Mouse (Mus musculus): Measurements from ENCODE around the gene Lrrc36. TPM values are rescaled to one million over a fixed set of nuclear protein-coding genes. Genes with fewer than 3 reads are reported as not detected.
A peak's percentile ranks its signal among the peaks of the same experiment; 100 is the strongest.

The Lrrc36 gene
- total RNA-seq, 1 experiment = 0.13 TPM

- Histone ChIP-seq H3K4me1 (ENCODE audit: control insufficient read depth in 2 of 2, insufficient read depth in 2 of 2, low read length in 2 of 2, poor library complexity in 1 of 2) (peaks cover 0 to 7% of the 10 kb centered on the region in 2 experiments; a peak in 1 of 4 replicates), H3K9me3 (ENCODE audit: control insufficient read depth, insufficient read depth, low read depth, low read length) (no peaks in the 10 kb centered on the region), H3K9ac (ENCODE audit: insufficient read depth, low read depth, low read length, poor library complexity, severe bottlenecking) (no peak overlapping the region), H3K36me3 (ENCODE audit: control insufficient read depth, insufficient read depth, low read length, poor library complexity, severe bottlenecking) (no peaks in the 10 kb centered on the region), H3K27ac (ENCODE audit: insufficient read depth, low read depth, low read length, poor library complexity, severe bottlenecking) (no peak overlapping the region), H3K4me3 (ENCODE audit: insufficient read depth in 1 of 2, low read depth in 1 of 2, low read length in 2 of 2, poor library complexity in 1 of 2, severe bottlenecking in 1 of 2) (no peak overlapping the region)
- DNase-seq (ENCODE audit: low read depth, low spot score) = peak; percentile 75
- in situ Hi-C loops (cut with MboI; ENCODE audit: low sequenced_read_pairs in 2 of 2, unreplicated experiment in 2 of 2) = no loop called here
- no peak for TF ChIP-seq HCFC1 (IDR thresholded peaks at IDR 0.05; ENCODE audit: borderline replicate concordance, insufficient read depth, low read length)
- 0 out of 2 replicates have a peak, but pooled peaks have one; percentile 14 for TF ChIP-seq ZC3H11A (IDR thresholded peaks at IDR 0.05; ENCODE audit: borderline replicate concordance, low read depth, low read length)
These were observed 28.1 kb downstream of the Lrrc36 start for GRCm38 (mm10) chr8:105441433-105441832.

- no peak for DNase-seq (ENCODE audit: low read depth, low spot score)
- H3K9ac ChIP-seq (ENCODE audit: insufficient read depth, low read depth, low read length, poor library complexity, severe bottlenecking) = no peak overlapping the region
- TF ChIP-seq MAFK (IDR thresholded peaks at IDR 0.05; ENCODE audit: insufficient read depth, low read depth, low read length) = no peak
- no peak for TF ChIP-seq HCFC1 (IDR thresholded peaks at IDR 0.05; ENCODE audit: borderline replicate concordance, insufficient read depth, low read length)
- no peak for TF ChIP-seq CHD2 (IDR thresholded peaks at IDR 0.05; ENCODE audit: low read depth, low read length)
- no peak for TF ChIP-seq ZC3H11A (IDR thresholded peaks at IDR 0.05; ENCODE audit: borderline replicate concordance, low read depth, low read length)
- TF ChIP-seq ZNF384 (IDR thresholded peaks at IDR 0.05; ENCODE audit: low read depth, low read length) = no peak
- H3K4me1 ChIP-seq (ENCODE audit: control insufficient read depth in 2 of 2, insufficient read depth in 2 of 2, low read length in 2 of 2, poor library complexity in 1 of 2) = peaks cover 0 to 7% of the 10 kb centered on the region in 2 experiments; a peak in 1 of 4 replicates
- no peaks in the 10 kb centered on the region for H3K36me3 ChIP-seq (ENCODE audit: control insufficient read depth, insufficient read depth, low read length, poor library complexity, severe bottlenecking)
- no peaks in the 10 kb centered on the region for H3K9me3 ChIP-seq (ENCODE audit: control insufficient read depth, insufficient read depth, low read depth, low read length)
- H3K27ac ChIP-seq (ENCODE audit: insufficient read depth, low read depth, low read length, poor library complexity, severe bottlenecking) = no peak overlapping the region
- in situ Hi-C loops (cut with MboI; ENCODE audit: low sequenced_read_pairs in 2 of 2, unreplicated experiment in 2 of 2) = no loop called here
- H3K4me3 ChIP-seq (ENCODE audit: insufficient read depth in 1 of 2, low read depth in 1 of 2, low read length in 2 of 2, poor library complexity in 1 of 2, severe bottlenecking in 1 of 2) = no peak overlapping the region
These were observed 29.3 kb downstream of the Lrrc36 start for GRCm38 (mm10) chr8:105442661-105443060.

- no peak for DNase-seq (ENCODE audit: low read depth, low spot score)
- Histone ChIP-seq H3K4me3 (ENCODE audit: insufficient read depth in 1 of 2, low read depth in 1 of 2, low read length in 2 of 2, poor library complexity in 1 of 2, severe bottlenecking in 1 of 2) (no peak overlapping the region), H3K9ac (ENCODE audit: insufficient read depth, low read depth, low read length, poor library complexity, severe bottlenecking) (no peak overlapping the region), H3K9me3 (ENCODE audit: control insufficient read depth, insufficient read depth, low read depth, low read length) (no peaks in the 10 kb centered on the region), H3K36me3 (ENCODE audit: control insufficient read depth, insufficient read depth, low read length, poor library complexity, severe bottlenecking) (no peaks in the 10 kb centered on the region), H3K27ac (ENCODE audit: insufficient read depth, low read depth, low read length, poor library complexity, severe bottlenecking) (peak overlapping the region; percentile 10; the same call in 1 of the 2 replicates), H3K4me1 (ENCODE audit: control insufficient read depth in 2 of 2, insufficient read depth in 2 of 2, low read length in 2 of 2, poor library complexity in 1 of 2) (peaks cover 0 to 7% of the 10 kb centered on the region in 2 experiments; a peak in 1 of 4 replicates)
- TF ChIP-seq CHD2 (IDR thresholded peaks at IDR 0.05; ENCODE audit: low read depth, low read length) = no peak
- no peak for TF ChIP-seq MAFK (IDR thresholded peaks at IDR 0.05; ENCODE audit: insufficient read depth, low read depth, low read length)
- TF ChIP-seq ZC3H11A (IDR thresholded peaks at IDR 0.05; ENCODE audit: borderline replicate concordance, low read depth, low read length) = no peak
- TF ChIP-seq HCFC1 (IDR thresholded peaks at IDR 0.05; ENCODE audit: borderline replicate concordance, insufficient read depth, low read length) = no peak
- in situ Hi-C loops (cut with MboI; ENCODE audit: low sequenced_read_pairs in 2 of 2, unreplicated experiment in 2 of 2) = no loop called here
These were observed 32.1 kb downstream of the Lrrc36 start for GRCm38 (mm10) chr8:105445296-105446126.

GRCm38 (mm10) chr8:105446127-105446552 is 32.8 kb downstream of the Lrrc36 start:
- H3K36me3 ChIP-seq (ENCODE audit: control insufficient read depth, insufficient read depth, low read length, poor library complexity, severe bottlenecking) = no peaks in the 10 kb centered on the region

More at GRCm38 (mm10) chr8:105446127-105446552, 32.8 kb downstream of the Lrrc36 start:
- no peak overlapping the region for H3K4me3 ChIP-seq (ENCODE audit: insufficient read depth in 1 of 2, low read depth in 1 of 2, low read length in 2 of 2, poor library complexity in 1 of 2, severe bottlenecking in 1 of 2)
- TF ChIP-seq CHD2 (IDR thresholded peaks at IDR 0.05; ENCODE audit: low read depth, low read length) (no peak), MAFK (IDR thresholded peaks at IDR 0.05; ENCODE audit: insufficient read depth, low read depth, low read length) (no peak), ZNF384 (IDR thresholded peaks at IDR 0.05; ENCODE audit: low read depth, low read length) (no peak)
- H3K4me1 ChIP-seq (ENCODE audit: control insufficient read depth in 2 of 2, insufficient read depth in 2 of 2, low read length in 2 of 2, poor library complexity in 1 of 2) = peaks cover 0 to 7% of the 10 kb centered on the region in 2 experiments; a peak in 1 of 4 replicates
- H3K9me3 ChIP-seq (ENCODE audit: control insufficient read depth, insufficient read depth, low read depth, low read length) = no peaks in the 10 kb centered on the region
- in situ Hi-C loops (cut with MboI; ENCODE audit: low sequenced_read_pairs in 2 of 2, unreplicated experiment in 2 of 2) = no loop called here
- no peak overlapping the region for H3K27ac ChIP-seq (ENCODE audit: insufficient read depth, low read depth, low read length, poor library complexity, severe bottlenecking)
- no peak for DNase-seq (ENCODE audit: low read depth, low spot score)
- no peak overlapping the region for H3K9ac ChIP-seq (ENCODE audit: insufficient read depth, low read depth, low read length, poor library complexity, severe bottlenecking)

Measured in ES-E14 (cell line).